Mouse (Mus musculus) erythroid progenitor cell, adult 5-6 weeks (primary cell): Measurements from ENCODE around the gene Gm10803. TPM values are rescaled to one million over a fixed set of nuclear protein-coding genes. Genes with fewer than 3 reads are reported as not detected.
A peak's percentile ranks its signal among the peaks of the same experiment; 100 is the strongest.
"Not testable (repeated sequence)": the region's sequence is repeated elsewhere in the genome, so short reads cannot be mapped to it uniquely, and the experiment has no call there.

Experiments used
- ATAC-seq: replicated peaks from 2 replicates; pipeline ENCODE4 v1.8.0; 2016; ENCODE audit warnings: moderate number of reproducible peaks, mild to moderate bottlenecking, moderate TSS enrichment, inconsistent platforms; ENCODE audit not compliant: poor library complexity, low FRiP score, severe bottlenecking
- total RNA-seq, 2 experiments: library from RNA; stranded (forward) in 1 of 2; stranded (reverse) in 1 of 2; fragments of 150-400 nt in 1 of 2; fragments of 186-747, 209-891 nt in 1 of 2; gene quantifications; 2 replicates each; pipeline versions ENCODE4 v1.2.3 to v1.2.4; 2015 to 2017; ENCODE audit warnings: low replicate concordance in 2 of 2

Gene Gm10803
- total RNA-seq (2015; ENCODE audit: low replicate concordance) (not detected in 2 replicates), total RNA-seq (2017; ENCODE audit: low replicate concordance) (not detected in 2 replicates)

DNA sequence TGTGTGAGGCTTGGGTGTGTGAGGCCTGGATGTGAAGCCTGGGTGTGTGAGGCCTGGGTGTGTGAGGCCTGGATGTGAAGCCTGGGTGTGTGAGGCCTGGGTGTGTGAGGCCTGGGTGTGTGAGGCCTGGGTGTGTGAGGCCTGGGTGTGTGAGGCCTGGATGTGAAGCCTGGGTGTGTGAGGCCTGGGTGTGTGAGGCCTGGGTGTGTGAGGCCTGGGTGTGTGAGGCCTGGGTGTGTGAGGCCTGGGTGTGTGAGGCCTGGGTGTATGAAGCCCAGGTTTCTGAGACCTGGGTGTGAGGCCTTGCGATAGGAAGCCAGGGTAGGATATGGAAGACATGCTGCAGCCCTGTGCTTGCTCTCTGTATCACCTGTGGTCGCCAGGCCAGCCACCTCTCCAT, at the start of gene Gm10803:
Gene Gm10803 (plus strand): TSS at position 301 of the 400 bp plus-strand sequence.
- ATAC-seq = not testable (repeated sequence)

- ATAC-seq = no peak
Observed at GRCm38 (mm10) chr2:93510839-93511238, 49.5 kb upstream of the Gm10803 start.

DNA sequence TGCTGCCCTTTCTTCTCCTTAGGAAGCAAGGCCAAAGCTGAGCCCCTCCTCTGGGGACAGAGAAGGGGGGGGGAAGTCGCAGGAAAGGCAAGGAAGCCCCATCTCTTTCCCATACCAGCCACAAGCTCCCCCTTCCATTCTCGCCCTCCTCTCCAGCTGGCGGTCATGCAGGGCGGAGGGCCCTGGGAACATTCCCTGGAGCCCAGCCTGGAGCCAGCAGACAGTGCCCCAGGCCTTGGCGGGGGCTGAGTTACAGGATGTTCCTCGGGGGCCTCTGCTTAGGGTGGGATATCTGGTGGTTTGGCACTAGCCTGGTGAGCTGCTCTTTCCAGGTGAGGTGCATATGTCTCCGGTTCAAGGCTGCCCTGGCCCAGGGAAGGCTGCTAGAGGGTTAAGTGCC, 48.2 kb upstream of the Gm10803 start:
- ATAC-seq = no peak; the same call in 1 of the 2 replicates

- ATAC-seq = no peak
Observed at GRCm38 (mm10) chr2:93515246-93515645, 45.1 kb upstream of the Gm10803 start.

GRCm38 (mm10) chr2:93521042-93521441, 39.3 kb upstream of the Gm10803 start:
- no peak for ATAC-seq

DNA sequence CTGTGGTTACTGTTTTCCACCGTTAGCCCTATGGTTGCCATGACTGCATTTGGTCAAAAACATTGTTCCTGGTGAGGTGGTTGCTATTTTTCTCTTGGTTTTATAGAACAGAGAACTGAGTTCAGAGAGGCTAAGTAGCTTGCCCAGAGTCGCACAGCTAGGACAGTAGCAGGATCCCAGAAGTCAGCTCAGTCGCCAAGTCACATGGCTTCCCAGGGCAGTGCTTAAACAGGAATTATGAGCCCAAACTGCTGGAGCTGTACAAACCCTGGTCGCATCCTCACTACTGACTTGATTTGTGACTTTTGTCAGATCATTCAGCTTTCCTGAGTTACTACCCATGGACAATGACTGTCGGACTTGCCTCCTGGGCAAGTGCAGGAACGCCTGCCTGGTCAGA, 38.8 kb upstream of the Gm10803 start:
- no peak for ATAC-seq

- no peak for ATAC-seq
Observed at GRCm38 (mm10) chr2:93522005-93522404, 38.4 kb upstream of the Gm10803 start.

GRCm38 (mm10) chr2:93525033-93525762, 35.2 kb upstream of the Gm10803 start:
- ATAC-seq = no peak

GRCm38 (mm10) chr2:93529602-93530001, 30.8 kb upstream of the Gm10803 start:
- no peak for ATAC-seq

DNA sequence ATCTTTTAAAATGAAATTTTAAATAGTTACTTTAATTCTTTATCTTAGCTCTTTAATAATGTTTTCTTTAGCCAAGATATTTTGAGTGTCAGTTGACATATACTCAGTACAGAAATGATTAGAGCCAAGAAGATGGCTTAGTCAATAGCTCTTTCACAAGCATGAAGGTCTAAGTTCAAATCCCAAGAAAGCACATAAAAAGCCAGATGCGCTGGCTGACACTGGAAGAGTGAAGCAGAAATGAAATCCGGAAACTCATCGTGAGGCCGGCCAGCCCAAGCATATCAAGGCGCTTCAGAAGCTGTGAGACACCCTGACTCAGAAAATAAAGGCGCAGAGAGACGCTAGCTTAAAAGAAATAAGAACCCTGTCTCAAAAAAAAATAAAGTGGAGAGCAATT, 26.5 kb upstream of the Gm10803 start:
- ATAC-seq = no peak

DNA sequence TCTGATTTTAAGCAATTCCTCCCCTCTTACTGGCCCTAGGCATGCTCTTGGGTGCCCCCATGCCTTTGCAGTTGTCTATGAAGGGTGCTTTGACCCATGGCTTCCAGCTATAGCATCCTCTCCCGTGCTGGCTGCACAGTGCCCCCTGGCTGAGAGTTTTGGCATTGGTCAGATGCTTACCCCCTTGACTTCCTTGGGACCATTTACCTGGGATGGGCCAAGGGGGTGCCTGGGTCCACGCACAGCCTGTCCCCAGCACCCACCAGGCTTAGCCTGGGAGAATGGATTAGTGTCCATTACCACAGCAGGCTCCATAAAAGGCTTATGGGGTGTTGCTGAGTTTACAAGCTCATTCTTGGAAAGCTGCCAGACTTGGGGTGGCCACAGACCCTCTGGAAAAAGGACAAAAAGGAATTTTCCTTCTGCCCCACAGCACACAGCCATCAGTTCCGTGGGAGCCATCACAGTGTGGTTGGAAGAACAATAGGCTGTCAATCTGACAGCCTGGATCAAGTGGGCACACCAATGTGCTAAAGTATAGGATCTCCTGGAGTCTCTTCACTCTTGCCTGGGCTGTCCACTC, 22.9 kb upstream of the Gm10803 start:
- 0 out of 2 replicates have a peak, but pooled peaks have one; percentile 45 for ATAC-seq

DNA sequence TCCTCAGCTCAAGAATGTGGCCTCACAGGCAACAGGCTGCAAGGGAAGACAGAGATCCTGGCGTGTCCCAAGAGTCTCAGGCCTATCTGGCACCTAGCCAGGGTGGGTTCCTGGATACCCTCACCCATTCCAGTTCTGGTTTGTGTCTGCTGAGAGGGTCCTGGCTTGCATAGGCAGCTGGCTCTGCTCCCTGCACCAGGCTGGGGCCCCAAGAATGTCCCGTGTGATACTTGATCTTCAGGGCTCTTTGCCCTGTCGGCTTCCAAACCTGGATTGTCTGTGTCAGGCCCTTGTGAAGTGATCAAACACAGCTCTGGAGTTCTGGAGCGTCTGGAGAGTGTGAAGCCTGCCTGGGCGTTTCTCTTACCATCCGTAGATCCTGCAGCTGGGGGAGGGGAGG, 22.2 kb upstream of the Gm10803 start:
- no peak for ATAC-seq

DNA sequence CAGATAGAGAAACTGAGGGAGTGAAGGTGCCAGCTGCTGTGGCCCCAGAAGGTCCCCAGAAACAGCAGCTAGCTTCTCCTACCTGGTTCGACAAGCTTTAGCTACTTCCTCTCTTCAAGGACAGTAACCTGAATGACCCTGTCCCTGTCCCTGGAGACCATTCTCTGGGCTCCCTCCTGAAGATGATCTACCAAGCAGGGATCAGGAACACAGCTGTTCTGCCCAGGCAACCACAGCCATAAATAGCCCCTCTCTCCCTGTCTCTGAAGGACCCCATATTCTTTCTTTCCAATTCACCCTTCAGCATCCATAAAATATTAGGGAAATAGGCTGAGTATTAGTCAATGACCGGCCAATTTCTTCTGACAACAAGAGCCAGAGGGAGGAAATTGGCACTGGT, 18.6 kb upstream of the Gm10803 start:
- no peak for ATAC-seq

GRCm38 (mm10) chr2:93552676-93553521, 7.5 kb upstream of the Gm10803 start:
- no peak for ATAC-seq

DNA sequence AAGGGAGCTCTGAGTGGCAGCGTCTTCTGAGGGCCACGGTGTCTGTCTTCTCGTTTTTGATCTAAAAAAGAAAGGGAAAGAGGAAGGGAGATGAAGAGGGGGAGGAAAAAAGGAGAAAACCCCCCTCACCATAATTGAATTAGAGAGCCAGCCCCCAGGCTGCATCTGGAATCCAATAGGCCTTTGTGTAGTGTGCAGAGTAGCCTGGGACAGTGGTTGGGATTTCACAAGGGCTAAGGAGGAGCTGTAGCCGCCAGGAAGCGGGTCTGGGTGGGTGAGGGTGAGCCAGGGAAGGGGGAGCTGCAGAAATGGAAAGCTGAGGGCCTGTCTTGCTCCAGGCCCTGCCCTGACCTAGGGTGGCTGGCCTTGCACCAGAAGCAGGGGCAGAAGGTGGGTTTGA, 6.5 kb upstream of the Gm10803 start:
- ATAC-seq = no peak

DNA sequence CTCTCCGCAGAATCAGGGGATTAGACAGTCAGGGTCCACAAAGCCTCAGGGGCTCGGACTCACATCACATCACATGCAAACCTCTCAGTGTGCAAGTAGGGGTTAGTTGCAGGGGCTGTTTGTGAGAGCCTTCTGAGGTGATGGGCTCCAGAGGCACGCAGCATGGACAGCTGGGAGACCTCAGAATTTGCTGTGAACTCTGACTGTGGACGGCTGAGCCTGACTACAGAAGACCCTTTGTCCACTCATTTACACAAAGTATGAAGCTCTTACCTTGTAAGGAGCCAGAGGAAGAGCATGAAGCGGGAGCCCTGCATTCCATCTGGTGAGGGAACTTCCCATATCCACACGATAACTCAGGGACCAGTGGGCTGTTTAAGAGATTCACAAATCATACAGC, 5.3 kb downstream of the Gm10803 start:
- no peak for ATAC-seq

- ATAC-seq = no peak
Observed at GRCm38 (mm10) chr2:93567675-93568074, 7.3 kb downstream of the Gm10803 start.

DNA sequence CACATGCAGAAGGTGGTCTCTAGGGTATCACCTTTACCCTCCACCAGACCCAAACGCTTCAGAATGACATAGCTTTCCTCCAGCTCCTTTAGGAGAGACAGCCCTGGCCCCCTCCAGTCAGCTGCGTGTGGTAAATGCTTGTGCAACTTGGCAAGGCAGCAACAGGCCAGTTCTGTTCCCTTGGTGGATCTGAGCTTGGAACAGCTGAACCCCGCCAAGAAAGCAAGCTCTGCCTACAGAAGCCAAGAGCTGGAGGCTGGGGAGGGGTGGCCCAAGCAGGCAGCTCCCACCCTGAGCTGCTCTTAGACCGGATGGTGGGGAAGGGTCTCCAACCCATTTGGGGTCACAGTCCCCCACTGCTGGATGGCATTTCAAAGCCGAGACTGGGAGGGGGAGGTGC, 12.2 kb downstream of the Gm10803 start:
- ATAC-seq = no peak

- no peak for ATAC-seq
Observed at GRCm38 (mm10) chr2:93581271-93581670, 20.9 kb downstream of the Gm10803 start.

- no peak for ATAC-seq
Observed at GRCm38 (mm10) chr2:93585821-93586220, 25.5 kb downstream of the Gm10803 start.

- no peak for ATAC-seq
Observed at GRCm38 (mm10) chr2:93587446-93587845, 27.1 kb downstream of the Gm10803 start.
